Mouse (Mus musculus) kidney, adult 8-10 months (tissue): ENCODE measurements around the gene Abcc9.
"Not testable (repeated sequence)": the region's sequence is repeated elsewhere in the genome, so short reads cannot be mapped to it uniquely, and the experiment has no call there.

ENCODE experiments used
- DNase-seq, 2 experiments: peaks; one replicate each; pipeline ENCODE4 v3.0.0; 2022

Gene Abcc9

DNA sequence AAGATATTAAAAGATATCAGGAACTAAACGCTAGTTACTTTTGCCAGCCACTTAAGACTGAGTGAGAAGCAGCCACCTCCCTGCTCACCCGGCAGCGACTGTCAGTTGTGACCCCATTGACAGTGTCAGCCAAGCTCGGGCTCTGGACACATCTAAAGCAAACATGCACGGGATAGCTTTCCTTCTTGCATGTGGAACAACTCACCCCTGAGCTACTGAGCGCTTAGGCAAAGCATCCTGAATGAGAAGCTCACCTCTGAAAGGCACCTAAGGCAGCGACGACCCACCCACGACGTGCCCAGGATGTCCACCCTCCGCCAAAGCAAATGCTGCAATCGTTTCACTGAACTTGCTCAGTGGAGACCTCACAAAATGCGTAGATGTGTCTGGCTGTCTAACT lies 954 bp downstream of the Abcc9 start:
- DNase-seq = no peak

DNA sequence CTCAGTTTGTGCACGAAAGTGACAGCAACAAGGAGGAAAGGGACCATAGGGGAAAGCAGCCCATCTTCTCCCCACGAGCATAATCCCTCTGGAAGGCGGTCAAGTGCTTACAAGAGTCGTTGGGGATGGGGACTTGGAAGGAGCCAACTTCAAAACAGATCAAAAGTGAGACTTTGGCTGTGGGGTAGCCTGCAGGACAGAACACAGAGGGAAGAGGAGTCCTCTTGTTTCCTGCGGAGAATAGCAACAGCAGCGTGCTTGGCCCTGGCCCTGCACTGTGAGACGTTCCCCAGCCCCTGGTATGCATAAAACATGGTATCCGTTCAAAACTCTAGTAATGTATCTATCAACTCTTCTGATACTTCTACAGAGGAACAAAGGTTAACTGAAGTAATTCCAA lies 1.4 kb downstream of the Abcc9 start:
- DNase-seq = no peak

DNA sequence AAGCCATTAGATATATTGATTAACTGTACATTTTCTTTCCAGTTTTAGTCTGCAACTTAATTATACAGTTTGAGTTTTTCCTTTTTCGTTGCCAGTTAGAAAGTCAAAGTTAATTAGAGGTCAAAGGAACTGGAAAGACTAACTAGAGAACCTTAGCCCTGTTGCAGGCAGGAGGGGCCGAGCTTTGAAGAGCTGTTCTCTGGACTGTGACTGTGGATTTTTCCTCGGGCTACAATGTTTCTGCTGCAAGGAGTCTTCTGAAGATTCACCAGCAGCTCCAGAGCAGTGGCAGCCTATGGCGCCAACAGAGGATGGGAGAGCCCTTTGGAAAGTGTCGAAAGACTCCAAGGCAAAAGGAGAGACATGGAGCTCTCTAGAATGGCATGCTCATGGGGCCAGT lies 10.0 kb downstream of the Abcc9 start:
- peak; percentile 30 to 39 for DNase-seq

DNA sequence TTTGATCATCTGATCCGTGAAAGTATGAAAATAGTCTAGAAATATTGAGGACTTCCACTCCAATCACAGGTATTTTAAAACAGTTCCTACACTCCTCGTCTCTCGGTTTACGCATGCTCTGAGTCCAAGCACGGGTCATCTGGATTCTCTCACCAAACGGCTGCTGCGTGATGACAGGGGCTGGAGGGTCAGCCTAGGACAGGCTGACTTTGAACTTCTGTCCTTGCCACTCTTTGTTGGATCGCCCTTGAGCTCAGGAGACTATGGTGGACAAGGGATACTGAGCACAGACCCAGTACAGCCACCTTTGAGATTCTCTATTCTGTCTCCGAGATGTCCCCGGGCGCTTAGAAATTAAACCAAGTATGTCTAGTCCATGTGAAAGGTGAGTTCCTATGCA lies 12.4 kb downstream of the Abcc9 start:
- DNase-seq = no peak

- no peak for DNase-seq
Measured at GRCm38 (mm10) chr6:142682985-142683691, 19.0 kb downstream of the Abcc9 start.

- DNase-seq = no peak
Measured at GRCm38 (mm10) chr6:142670021-142670420, 32.1 kb downstream of the Abcc9 start.

DNA sequence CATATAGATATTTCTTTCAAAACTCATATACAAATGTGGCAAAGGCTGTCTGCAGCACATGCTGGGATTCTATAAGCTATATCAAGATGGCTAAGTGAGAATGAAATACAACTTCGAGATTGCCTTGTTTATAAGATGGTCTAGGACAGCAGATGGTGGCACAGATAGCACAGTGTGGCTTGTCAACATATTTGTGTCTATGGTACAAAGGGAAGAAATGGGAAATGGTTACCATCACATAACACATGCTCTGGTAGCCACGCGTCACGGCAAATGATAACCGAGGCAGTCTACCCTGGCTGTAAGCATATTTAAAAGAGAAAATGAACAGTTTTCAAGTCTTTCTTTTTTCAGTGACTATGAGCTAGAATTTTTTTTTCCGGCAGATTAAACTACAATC lies 32.8 kb downstream of the Abcc9 start:
- DNase-seq = no peak

DNA sequence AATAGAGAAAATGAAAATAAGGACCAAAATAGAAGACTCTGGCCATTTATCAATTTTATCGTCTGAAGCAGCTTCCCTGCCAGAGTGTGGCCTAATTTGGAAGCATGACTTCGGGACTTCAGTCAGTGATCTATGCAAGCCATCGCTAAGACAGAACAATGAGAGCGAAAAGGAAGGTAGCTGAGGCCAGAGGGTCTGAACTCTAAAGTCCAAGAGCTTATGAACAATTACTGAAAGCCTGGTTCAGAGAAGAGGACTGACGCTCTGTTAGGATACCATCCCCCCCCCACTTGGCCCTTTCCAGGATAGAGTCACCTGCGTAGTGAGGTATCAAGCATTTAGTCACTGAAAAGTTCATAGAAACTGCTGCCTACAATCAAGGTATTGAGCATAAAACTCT lies 33.3 kb downstream of the Abcc9 start:
- peak; percentile 12 to 16 for DNase-seq

- no peak for DNase-seq
Measured at GRCm38 (mm10) chr6:142668419-142668766, 33.7 kb downstream of the Abcc9 start.

DNA sequence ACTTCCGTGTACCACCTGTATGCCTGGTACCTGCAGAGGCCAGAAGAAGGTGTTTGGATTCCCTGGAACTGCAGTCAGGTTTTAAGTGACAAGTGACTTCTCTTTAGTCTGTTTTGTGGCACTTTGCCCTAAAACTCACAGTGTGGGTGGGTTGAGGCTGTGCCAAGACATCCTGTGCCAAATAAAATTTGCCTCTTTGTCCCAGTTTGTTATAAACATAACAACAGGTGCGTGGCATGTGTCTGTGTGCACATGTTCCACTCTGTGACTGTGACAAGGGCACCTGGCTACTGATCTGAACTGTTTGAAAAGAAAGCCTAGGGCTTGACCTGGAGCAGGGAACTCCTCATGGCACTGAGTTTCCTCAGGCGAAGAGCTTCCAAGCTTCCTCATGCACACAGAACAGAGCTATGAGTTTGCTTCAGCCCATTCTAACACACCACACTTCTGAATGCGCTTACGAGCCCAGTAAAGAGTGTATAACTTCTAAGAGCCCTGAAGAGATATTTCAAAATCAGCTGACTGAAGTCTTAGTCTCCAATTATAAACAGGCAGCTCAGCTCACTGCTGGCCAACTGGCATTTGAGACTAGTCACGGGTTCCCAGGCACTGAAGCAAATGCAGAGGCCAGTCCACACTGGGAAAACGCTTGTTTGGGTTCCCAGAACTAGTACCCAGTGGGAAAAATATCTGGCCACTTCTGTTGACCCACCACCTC lies 34.3 kb downstream of the Abcc9 start:
- peak in 1 of 2 experiments; percentile 14 for DNase-seq

DNA sequence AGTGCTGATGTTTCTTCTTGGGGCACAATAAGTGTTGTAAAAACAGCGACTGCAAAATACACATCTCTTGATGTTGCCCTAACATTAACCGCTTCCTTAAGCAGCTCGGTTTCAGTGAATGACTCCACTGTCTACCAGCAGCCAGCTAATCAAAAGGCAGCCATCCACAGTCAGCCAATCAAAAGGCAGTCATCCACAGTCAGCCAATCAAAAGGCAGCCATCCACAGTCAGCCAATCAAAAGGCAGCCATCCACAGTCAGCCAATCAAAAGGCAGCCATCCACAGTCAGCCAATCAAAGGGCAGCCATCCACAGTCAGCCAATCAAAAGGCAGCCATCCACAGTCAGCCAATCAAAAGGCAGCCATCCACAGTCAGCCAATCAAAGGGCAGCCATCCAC lies 40.1 kb downstream of the Abcc9 start:
- DNase-seq = not testable (repeated sequence)

DNA sequence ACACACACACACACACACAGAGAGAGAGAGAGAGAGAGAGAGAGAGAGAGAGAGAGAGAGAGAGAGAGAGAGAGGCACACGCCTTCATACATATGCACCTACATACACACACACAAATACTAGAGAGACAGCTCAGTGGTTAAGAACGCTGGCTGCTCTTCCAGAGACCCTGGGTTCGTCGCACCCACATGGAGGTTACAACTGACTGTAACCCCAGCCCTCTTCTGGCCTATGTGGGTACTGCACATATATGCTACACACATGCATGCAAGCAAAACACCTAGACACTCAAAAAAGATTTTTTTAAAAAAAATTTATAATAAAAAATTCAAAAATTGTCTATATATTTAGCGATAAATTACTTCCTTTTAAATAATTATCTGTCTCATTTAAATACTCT lies 43.1 kb downstream of the Abcc9 start:
- DNase-seq = peak in 1 of 2 experiments; percentile 43

- peak; percentile 18 to 30 for DNase-seq
Measured at GRCm38 (mm10) chr6:142654561-142654960, 47.6 kb downstream of the Abcc9 start.

GRCm38 (mm10) chr6:142652175-142652574 lies 49.9 kb downstream of the Abcc9 start:
- DNase-seq = no peak

GRCm38 (mm10) chr6:142649331-142649730 lies 52.8 kb downstream of the Abcc9 start:
- DNase-seq = peak in 1 of 2 experiments; percentile 13

DNA sequence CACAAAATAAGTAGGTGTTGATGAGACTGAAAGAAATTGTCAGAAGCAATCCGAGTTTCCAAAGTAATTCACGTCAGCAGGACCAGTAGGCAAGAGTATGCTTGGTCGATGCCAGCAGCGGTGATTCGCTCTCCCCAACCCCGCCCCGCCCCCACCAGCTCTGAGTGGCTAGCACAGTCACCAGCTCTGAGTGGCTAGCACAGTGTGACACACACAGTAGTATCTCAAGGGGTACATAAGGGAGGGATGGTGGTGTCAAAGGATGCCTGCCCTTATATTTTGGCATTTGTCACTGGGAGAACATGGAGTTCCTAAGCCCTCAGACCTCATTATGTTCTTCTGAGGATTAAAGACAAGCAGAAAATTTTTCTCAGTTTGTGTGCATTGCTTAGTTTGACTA lies 56.6 kb downstream of the Abcc9 start:
- DNase-seq = no peak

DNA sequence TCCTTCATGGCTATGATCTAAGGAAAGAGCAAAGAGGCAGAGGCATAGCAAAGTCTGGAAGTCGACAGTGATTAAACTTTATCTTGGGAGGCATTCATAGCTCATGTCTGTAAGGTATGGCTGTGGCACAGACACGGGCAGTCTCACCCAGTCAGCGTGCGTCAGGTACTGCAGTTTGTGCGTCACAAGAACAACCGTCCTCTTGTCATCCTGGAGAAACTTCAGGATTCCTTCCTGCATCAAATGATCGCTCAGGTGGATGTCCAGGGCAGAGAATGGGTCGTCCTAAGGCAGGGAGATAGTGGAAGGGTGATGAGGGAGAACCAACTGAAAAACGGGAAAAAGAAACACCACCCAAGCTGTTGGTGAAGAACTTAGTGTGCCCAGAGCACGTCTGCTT lies 62.8 kb downstream of the Abcc9 start:
- no peak for DNase-seq

- no peak for DNase-seq
Measured at GRCm38 (mm10) chr6:142635654-142636053, 66.5 kb downstream of the Abcc9 start.

GRCm38 (mm10) chr6:142635185-142635583 lies 66.9 kb downstream of the Abcc9 start:
- DNase-seq = no peak

DNA sequence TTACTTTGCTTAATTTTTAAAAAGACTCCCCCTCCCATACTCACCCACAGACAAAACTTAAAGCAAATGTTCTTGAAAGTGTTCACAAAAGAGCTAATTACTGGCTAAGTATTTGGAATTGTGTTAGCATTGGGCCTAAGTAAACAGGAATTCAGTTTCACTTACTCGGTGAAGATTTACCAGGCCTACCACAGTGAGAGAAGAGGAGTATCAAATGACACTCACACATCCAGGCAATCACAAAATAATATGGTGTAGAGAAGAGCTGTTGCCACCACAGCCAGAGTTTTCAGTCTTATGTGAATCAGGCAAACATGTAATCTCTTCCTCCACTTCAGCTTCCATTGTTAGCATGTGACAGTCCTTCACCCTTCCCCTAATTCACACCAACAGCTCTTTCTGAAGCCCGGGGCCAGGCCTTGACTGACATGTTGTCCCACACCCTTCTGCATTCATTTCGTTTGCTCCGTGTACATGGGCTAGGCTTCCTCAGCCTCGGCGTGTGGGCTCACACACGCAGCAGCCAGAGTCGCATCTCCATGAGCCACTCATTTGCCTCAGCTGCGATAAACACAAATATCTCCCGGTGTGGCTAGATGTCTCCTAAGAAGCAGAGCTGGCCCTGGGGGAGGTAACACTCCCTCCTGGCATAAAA lies 67.5 kb downstream of the Abcc9 start:
- no peak for DNase-seq

DNA sequence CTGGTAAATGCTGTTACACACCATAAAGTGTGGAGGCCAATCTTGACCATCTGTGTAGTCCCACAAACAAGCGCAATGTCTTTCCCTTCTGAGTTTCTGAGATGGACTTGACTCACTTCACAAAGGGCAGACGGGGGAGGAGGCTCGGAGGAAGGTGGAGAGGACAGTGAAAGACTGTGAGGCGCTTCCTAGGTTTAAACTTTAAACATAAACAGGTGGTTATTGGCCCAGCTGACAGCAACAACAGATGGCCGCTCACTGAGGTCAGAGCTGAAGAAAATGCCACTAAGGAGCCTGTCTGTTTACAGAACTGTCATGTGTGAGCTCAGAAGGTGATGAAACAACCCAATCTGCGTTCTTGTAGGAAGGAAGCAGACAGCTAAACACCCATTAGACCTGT lies 78.8 kb downstream of the Abcc9 start:
- DNase-seq = peak; percentile 50 to 59

GRCm38 (mm10) chr6:142616659-142617058 lies 85.5 kb downstream of the Abcc9 start:
- no peak for DNase-seq

- DNase-seq = no peak
Measured at GRCm38 (mm10) chr6:142614324-142614723, 87.8 kb downstream of the Abcc9 start.

- DNase-seq = no peak
Measured at GRCm38 (mm10) chr6:142612366-142612765, 89.7 kb downstream of the Abcc9 start.
